8 mouse cellular contexts compared by ENCODE assay signal in the genomic region with DNA sequence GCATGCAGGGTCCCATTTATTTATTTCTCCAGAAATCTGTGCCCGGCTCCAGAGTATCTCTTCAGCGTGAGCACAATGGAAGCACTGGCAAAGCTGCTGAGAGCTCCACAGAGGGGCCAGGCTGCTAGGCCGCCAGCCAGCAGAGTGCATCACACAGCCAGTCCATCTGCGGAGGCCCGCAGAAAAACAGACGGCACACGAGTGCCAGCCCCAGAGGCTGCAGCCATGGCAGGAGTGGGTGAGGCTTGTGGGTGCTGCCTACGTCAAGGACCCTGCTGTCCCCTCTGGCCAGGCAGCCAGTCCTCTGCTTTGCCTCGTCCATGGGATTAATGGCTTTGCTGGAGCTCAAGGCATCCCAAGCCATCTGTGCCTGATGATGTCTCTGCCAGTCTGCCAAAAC. TPM values are rescaled to one million over a fixed set of nuclear protein-coding genes. Genes with fewer than 3 reads are reported as not detected.
DNase-seq lines count a peak whose midpoint lies in the region; ATAC-seq and TF ChIP-seq lines count a peak whose summit lies in the region.

No protein-coding gene starts in this region.

- DNase-seq in layer of hippocampus, adult 2 months (ENCODE audit: low spot score in 2 of 2): no peak
- DNase-seq in layer of hippocampus, adult 11-12 months (ENCODE audit: low spot score): no peak
- DNase-seq in cerebellum, adult 2 months: peak; percentile 77 to 81
- DNase-seq in frontal cortex, postnatal 10 days (ENCODE audit: low spot score in 2 of 2): no peak
- no peak for DNase-seq in kidney, adult 9 months

- peaks cover 84% of the 10 kb centered on the region for H3K4me1 ChIP-seq in cerebellum, adult 2 months (ENCODE audit: control insufficient read depth, insufficient read depth, low read length)
- H3K4me1 ChIP-seq in forebrain, embryonic 15.5 days: peaks cover 99% of the 10 kb centered on the region
- peaks cover 84% of the 10 kb centered on the region for H3K4me1 ChIP-seq in midbrain, embryonic 16.5 days (ENCODE audit: control insufficient read depth, insufficient read depth, low read length)

- H3K9me3 ChIP-seq in forebrain, embryonic 15.5 days: no peaks in the 10 kb centered on the region
- H3K9me3 ChIP-seq in midbrain, embryonic 16.5 days (replicated peaks; ENCODE audit: control insufficient read depth, low read length, poor library complexity, severe bottlenecking): no peaks in the 10 kb centered on the region

- TF ChIP-seq POLR2A in cerebellum, adult 2 months (IDR thresholded peaks at IDR 0.05; ENCODE audit: borderline replicate concordance, insufficient read depth, low read length): no peak

- WGBS in cerebellum, adult 2 months: 6% methylated on average over 9 of the region's 9 CpGs
- WGBS in forebrain, embryonic 15.5 days: 31% methylated on average over 9 of the region's 9 CpGs
- WGBS in midbrain, embryonic 16.5 days: 41% methylated on average over 9 of the region's 9 CpGs

- H3K27ac ChIP-seq in layer of hippocampus, adult 2 months: peak overlapping the region; percentile 47; the same call in 1 of the 2 replicates
- H3K27ac ChIP-seq in cerebellum, adult 2 months (ENCODE audit: insufficient read depth, low read length): peak overlapping the region; percentile 65
- peak overlapping the region; percentile 90 for H3K27ac ChIP-seq in forebrain, embryonic 15.5 days (replicated peaks)
- H3K27ac ChIP-seq in midbrain, embryonic 16.5 days (ENCODE audit: low read length): peak overlapping the region; percentile 73

- no peaks in the 10 kb centered on the region for H3K36me3 ChIP-seq in forebrain, embryonic 15.5 days
- no peaks in the 10 kb centered on the region for H3K36me3 ChIP-seq in midbrain, embryonic 16.5 days (ENCODE audit: control insufficient read depth, insufficient read depth, low read length)

- TF ChIP-seq CTCF in layer of hippocampus, adult 2 months (conservative IDR thresholded peaks at IDR 0.05): peak; percentile 15; the same call in 1 of the 2 replicates
- TF ChIP-seq CTCF in cerebellum, adult 2 months (IDR thresholded peaks at IDR 0.05; ENCODE audit: borderline replicate concordance, insufficient read depth, low read depth, low read length): no peak

- peak; percentile 85 for ATAC-seq in forebrain, embryonic 15.5 days (replicated peaks)
- peak; percentile 27; the same call in 1 of the 2 replicates for ATAC-seq in midbrain, embryonic 16.5 days
- ATAC-seq in erythroid progenitor cell, adult 5-6 weeks (replicated peaks; ENCODE audit: low FRiP score, poor library complexity, severe bottlenecking): no peak

- H3K27me3 ChIP-seq in cerebellum, adult 2 months (ENCODE audit: control insufficient read depth, insufficient read depth, low read length): no peaks in the 10 kb centered on the region
- no peaks in the 10 kb centered on the region for H3K27me3 ChIP-seq in forebrain, embryonic 15.5 days
- no peaks in the 10 kb centered on the region for H3K27me3 ChIP-seq in midbrain, embryonic 16.5 days (ENCODE audit: control insufficient read depth, insufficient read depth, low read depth, low read length)

- no peak overlapping the region for H3K4me2 ChIP-seq in forebrain, embryonic 15.5 days (replicated peaks)
- H3K4me2 ChIP-seq in midbrain, embryonic 16.5 days (ENCODE audit: low read length): no peak overlapping the region

- peak overlapping the region; percentile 18; the same call in 1 of the 2 replicates for H3K9ac ChIP-seq in forebrain, embryonic 15.5 days (replicated peaks)
- H3K9ac ChIP-seq in midbrain, embryonic 16.5 days (ENCODE audit: low read depth, low read length): no peak overlapping the region

- no peak overlapping the region for H3K4me3 ChIP-seq in layer of hippocampus, adult 2 months
- H3K4me3 ChIP-seq in cerebellum, adult 2 months (replicated peaks; ENCODE audit: insufficient read depth, low read depth, low read length): no peak overlapping the region
- no peak overlapping the region for H3K4me3 ChIP-seq in forebrain, embryonic 15.5 days
- H3K4me3 ChIP-seq in midbrain, embryonic 16.5 days (ENCODE audit: low read depth, low read length): no peak overlapping the region

RNA-seq across cellular contexts. Expression of gene Zmiz1, which starts 19.8 kb away (rescaled TPM):
- total RNA-seq in layer of hippocampus, adult 2 months (2021): 10 to 100 TPM; 87.7 to 99.3 TPM
- 63.7 and 72.5 TPM in 2 replicates for polyA plus RNA-seq in cerebellum, adult 2 months (2012; rRNA removed)
- polyA plus RNA-seq in forebrain, embryonic 15.5 days (2015; fragmentation: Nextera tagmentation; extraction: Ambion mirVana): 57.5 and 63.9 TPM in 2 replicates
- polyA plus RNA-seq in midbrain, embryonic 16.5 days (2015; fragmentation: Nextera tagmentation; extraction: Ambion mirVana): 54.2 and 58.0 TPM in 2 replicates
- total RNA-seq in erythroid progenitor cell, adult 5-6 weeks (2015; ENCODE audit: low replicate concordance): 20.9 and 36.0 TPM in 2 replicates
- 4.0 and 4.6 TPM in 2 replicates for total RNA-seq in erythroid progenitor cell, adult 5-6 weeks (2017; ENCODE audit: low replicate concordance)

Comparison
In these comparisons a context has a peak if more than half of its experiments do, and no peak if none do; other contexts are left out.
1. DNase-seq: peak in cerebellum, adult 2 months (2 of 2); none in layer of hippocampus, adult 2 months (0 of 2), layer of hippocampus, adult 11-12 months (single experiment), frontal cortex, postnatal 10 days (0 of 2) and kidney, adult 9 months (single experiment).
2. Peak in every context shown above with its lines, with median percentiles within 50 percentile points of each other: H3K27ac ChIP-seq.